Mouse (Mus musculus): ENCODE measurements around the gene Rwdd2b.

GRCm38 (mm10) chr16:87442291-87442690, 1.9 kb upstream of the Rwdd2b start:
- TF ChIP-seq CTCF (IDR thresholded peaks at IDR 0.05; ENCODE audit: low read depth) = no peak
- no peak for TF ChIP-seq EP300 (IDR thresholded peaks at IDR 0.05; ENCODE audit: low read depth)

Data from heart, postnatal 0 days (tissue).